Comparison of ENCODE assay signal across 10 mouse cellular contexts in the genomic region with DNA sequence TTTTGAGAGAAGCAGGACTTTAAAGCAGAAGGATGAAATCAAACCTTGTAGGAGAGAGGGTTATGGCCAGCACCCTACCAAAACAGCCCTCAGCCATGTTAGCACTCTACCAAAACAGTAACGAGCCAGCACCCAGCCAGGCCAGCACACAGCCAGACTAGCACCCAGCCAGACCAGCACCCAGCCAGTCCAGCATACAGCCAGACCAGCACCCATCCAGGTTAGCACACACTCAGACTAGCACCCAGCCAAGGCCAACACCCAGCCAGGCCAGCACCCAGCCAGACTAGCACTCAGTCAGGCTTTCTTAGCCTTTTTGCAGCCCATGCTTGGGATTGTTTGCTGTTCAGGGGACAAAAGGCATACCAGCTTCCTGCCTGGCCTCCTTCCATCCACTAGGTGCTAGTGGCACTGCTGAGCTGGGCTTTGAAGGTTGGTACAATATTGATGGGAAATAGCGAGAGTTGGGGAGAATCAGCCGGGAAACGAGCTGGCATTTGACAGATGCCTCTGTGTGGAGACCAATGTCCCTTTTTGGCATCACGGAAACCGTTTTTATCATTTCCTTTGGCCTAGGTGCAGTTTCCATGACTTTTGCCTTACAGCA.
DNase-seq lines count a peak whose midpoint lies in the region; ATAC-seq lines count a peak whose summit lies in the region.
"Had no signal": no experiment of that assay in that cellular context is flagged by ENCODE, and none has a peak within 500 bp of the region (broad histone marks: within the 10 kb centered on the region; RNA-seq: fewer than 3 reads in every experiment).

No protein-coding gene starts in this region.

- H3K9me3 ChIP-seq in heart, embryonic 14.5 days (ENCODE audit: control insufficient read depth, low read length), result no peaks in the 10 kb centered on the region
- no peaks in the 10 kb centered on the region for H3K9me3 ChIP-seq in hindbrain, embryonic 16.5 days (ENCODE audit: control insufficient read depth, low read length)
- H3K9me3 ChIP-seq: G1E; liver, embryonic 13.5 days had no signal

- no peaks in the 10 kb centered on the region for H3K27me3 ChIP-seq in heart, embryonic 14.5 days (ENCODE audit: control insufficient read depth, insufficient read depth, low read length)
- H3K27me3 ChIP-seq in hindbrain, embryonic 16.5 days (replicated peaks; ENCODE audit: control insufficient read depth, insufficient read depth, low read length), result no peaks in the 10 kb centered on the region
- H3K27me3 ChIP-seq: liver, embryonic 13.5 days had no signal

- H3K9ac ChIP-seq in heart, embryonic 14.5 days (ENCODE audit: low read length), result no peak overlapping the region
- peak overlapping the region; percentile 56 for H3K9ac ChIP-seq in hindbrain, embryonic 16.5 days (ENCODE audit: low read depth, low read length)
- H3K9ac ChIP-seq: liver, embryonic 13.5 days had no signal

- intact Hi-C loops in heart, postnatal 10 days (cut with DNase I), result loop anchor here (2.0 to 5.0 kb wide), 5 partner anchors 92 to 465 kb away; partner anchors contain the start of gene Kcne4

- H3K4me1 ChIP-seq in heart, embryonic 14.5 days (ENCODE audit: control insufficient read depth in 2 of 2, insufficient read depth in 2 of 2, low read length in 2 of 2), result peaks cover 2 to 9% of the 10 kb centered on the region in 2 experiments; a peak in 2 of 4 replicates
- peaks cover 11% of the 10 kb centered on the region for H3K4me1 ChIP-seq in hindbrain, embryonic 16.5 days (ENCODE audit: control insufficient read depth, insufficient read depth, low read depth, low read length)
- H3K4me1 ChIP-seq: liver, embryonic 13.5 days had no signal

- no peak for DNase-seq in heart, postnatal 10 days
- DNase-seq in 3134 (ENCODE audit: extremely low read depth, insufficient read length, low spot score), result peak; percentile 68
- DNase-seq in cerebellum, postnatal 14 days, result peak; percentile 62 to 72
- no peak for DNase-seq in B cell, adult 2 months
- DNase-seq in gastrocnemius, adult 18-20 months (ENCODE audit: low spot score), result no peak
- DNase-seq in frontal cortex, adult 2 months (ENCODE audit: extremely low spot score in 1 of 2, low spot score in 1 of 2), result no peak
- DNase-seq: liver, embryonic 13.5 days had no signal

- peak overlapping the region; percentile 45 to 73; a peak in 3 of 4 replicates for H3K27ac ChIP-seq in heart, embryonic 14.5 days (replicated peaks in 1 of 2; ENCODE audit: control insufficient read depth in 1 of 2, insufficient read depth in 1 of 2, low read depth in 2 of 2, low read length in 2 of 2)
- H3K27ac ChIP-seq in hindbrain, embryonic 16.5 days (ENCODE audit: low read depth, low read length), result peak overlapping the region; percentile 63; the same call in 1 of the 2 replicates
- H3K27ac ChIP-seq: liver, embryonic 13.5 days had no signal

- no peak overlapping the region for H3K4me2 ChIP-seq in heart, embryonic 14.5 days (ENCODE audit: low read length)
- H3K4me2 ChIP-seq in hindbrain, embryonic 16.5 days (ENCODE audit: low read length), result no peak overlapping the region; the same call in 1 of the 2 replicates
- H3K4me2 ChIP-seq: liver, embryonic 13.5 days had no signal

- ATAC-seq in heart, embryonic 14.5 days (ENCODE audit: insufficient number of reproducible peaks, insufficient read depth, low FRiP score, low read depth), result no peak
- ATAC-seq in hindbrain, embryonic 16.5 days, result peak; percentile 68

- no peak overlapping the region for H3K4me3 ChIP-seq in heart, embryonic 14.5 days (ENCODE audit: control insufficient read depth in 1 of 2, insufficient read depth in 1 of 2, low read depth in 1 of 2, low read length in 2 of 2)
- H3K4me3 ChIP-seq in hindbrain, embryonic 16.5 days (ENCODE audit: low read length), result no peak overlapping the region
- H3K4me3 ChIP-seq: liver, embryonic 13.5 days had no signal

- no peaks in the 10 kb centered on the region for H3K36me3 ChIP-seq in heart, embryonic 14.5 days (ENCODE audit: control insufficient read depth, insufficient read depth, low read length)
- H3K36me3 ChIP-seq in hindbrain, embryonic 16.5 days (ENCODE audit: control insufficient read depth, insufficient read depth, low read length), result no peaks in the 10 kb centered on the region
- H3K36me3 ChIP-seq: G1E; liver, embryonic 13.5 days had no signal

- 45% methylated on average over 6 of the region's 6 CpGs for WGBS in heart, embryonic 14.5 days
- WGBS in hindbrain, embryonic 16.5 days, result 38% methylated on average over 6 of the region's 6 CpGs

Comparison
In these comparisons a context has a peak if more than half of its experiments do, and no peak if none do; other contexts are left out.
1. DNase-seq: peak in 3134 (single experiment) and cerebellum, postnatal 14 days (2 of 2); none in heart, postnatal 10 days (0 of 2), B cell, adult 2 months (0 of 2), gastrocnemius, adult 18-20 months (single experiment) and frontal cortex, adult 2 months (0 of 2).